Mouse (Mus musculus) v-Abl transformed pro-B cells (cell line): ENCODE measurements around the gene Anp32e.

ENCODE experiments used
- in situ Hi-C, 2 experiments: fragments of 400-800 bp; cut with MboI; formaldehyde crosslinking; loops; one replicate each; pipeline ENCODE4 v1.15.1; 2025; ENCODE audit not compliant: unreplicated experiment in 2 of 2

The Anp32e gene

GRCm38 (mm10) chr3:95934448-95934847, 5.4 kb downstream of the Anp32e start:
- in situ Hi-C loops, result loop anchor here in 1 of 2 experiments (10.0 kb wide), 1 partner anchor 120 kb away; the partner anchor contains the start of gene Vps45

- in situ Hi-C loops, result loop anchor here in 1 of 2 experiments (10.0 kb wide), 1 partner anchor 117 kb away; the partner anchor contains the start of gene Vps45
These were observed 9.2 kb downstream of the Anp32e start for GRCm38 (mm10) chr3:95938217-95938616.

GRCm38 (mm10) chr3:95938835-95939234, 9.8 kb downstream of the Anp32e start:
- in situ Hi-C loops, result loop anchor here in 1 of 2 experiments (10.0 kb wide), 1 partner anchor 116 kb away; the partner anchor contains the start of gene Vps45

GRCm38 (mm10) chr3:95942749-95943148, 13.7 kb downstream of the Anp32e start:
- in situ Hi-C loops, result no loop called here

- in situ Hi-C loops, result no loop called here
These were observed 14.2 kb downstream of the Anp32e start for GRCm38 (mm10) chr3:95943226-95943625.

GRCm38 (mm10) chr3:95944742-95945141, 15.7 kb downstream of the Anp32e start:
- in situ Hi-C loops, result no loop called here

GRCm38 (mm10) chr3:95945731-95946240, 16.7 kb downstream of the Anp32e start:
- in situ Hi-C loops, result no loop called here

- in situ Hi-C loops, result no loop called here
These were observed 19.3 kb downstream of the Anp32e start for GRCm38 (mm10) chr3:95948325-95948724.

- in situ Hi-C loops, result loop anchor here in 1 of 2 experiments (25.0 kb wide), 1 partner anchor 311 kb away; the partner anchor contains the start of genes Hist2h2bb, Hist2h3b and Hist2h4
These were observed 21.9 kb downstream of the Anp32e start for GRCm38 (mm10) chr3:95950763-95951551.

GRCm38 (mm10) chr3:95951566-95951965, 22.5 kb downstream of the Anp32e start:
- in situ Hi-C loops, result loop anchor here in 1 of 2 experiments (25.0 kb wide), 1 partner anchor 311 kb away; the partner anchor contains the start of genes Hist2h2bb, Hist2h3b and Hist2h4

- in situ Hi-C loops, result loop anchor here in 1 of 2 experiments (25.0 kb wide), 1 partner anchor 309 kb away; the partner anchor contains the start of genes Hist2h2bb, Hist2h3b and Hist2h4
These were observed 24.0 kb downstream of the Anp32e start for GRCm38 (mm10) chr3:95953023-95953422.

GRCm38 (mm10) chr3:95953522-95953921, 24.5 kb downstream of the Anp32e start:
- in situ Hi-C loops, result loop anchor here in 1 of 2 experiments (25.0 kb wide), 1 partner anchor 309 kb away; the partner anchor contains the start of genes Hist2h2bb, Hist2h3b and Hist2h4

GRCm38 (mm10) chr3:95954648-95955173, 25.7 kb downstream of the Anp32e start:
- in situ Hi-C loops, result loop anchor here in 1 of 2 experiments (25.0 kb wide), 1 partner anchor 308 kb away; the partner anchor contains the start of genes Hist2h2bb, Hist2h3b and Hist2h4

GRCm38 (mm10) chr3:95955318-95955717, 26.3 kb downstream of the Anp32e start:
- in situ Hi-C loops, result loop anchor here in 1 of 2 experiments (25.0 kb wide), 1 partner anchor 307 kb away; the partner anchor contains the start of genes Hist2h2bb, Hist2h3b and Hist2h4

GRCm38 (mm10) chr3:95957359-95958148, 28.5 kb downstream of the Anp32e start:
- in situ Hi-C loops, result loop anchor here in 1 of 2 experiments (25.0 kb wide), 1 partner anchor 305 kb away; the partner anchor contains the start of genes Hist2h2bb, Hist2h3b and Hist2h4

GRCm38 (mm10) chr3:95959082-95959481, 30.0 kb downstream of the Anp32e start:
- in situ Hi-C loops, result loop anchor here in 1 of 2 experiments (25.0 kb wide), 1 partner anchor 303 kb away; the partner anchor contains the start of genes Hist2h2bb, Hist2h3b and Hist2h4

GRCm38 (mm10) chr3:95959807-95960206, 30.8 kb downstream of the Anp32e start:
- in situ Hi-C loops, result loop anchor here (5.0 to 25.0 kb wide), 6 partner anchors 78 to 302 kb away; partner anchors contain the start of genes Ciart (in 1 of the 2), Hist2h2bb (in 1 of the 2), Hist2h3b (in 1 of the 2) and Hist2h4 (in 1 of the 2)

GRCm38 (mm10) chr3:95962182-95962581, 33.1 kb downstream of the Anp32e start:
- in situ Hi-C loops, result loop anchor here (5.0 to 25.0 kb wide), 6 partner anchors 80 to 300 kb away; partner anchors contain the start of genes Ciart (in 1 of the 2), Hist2h2bb (in 1 of the 2), Hist2h3b (in 1 of the 2) and Hist2h4 (in 1 of the 2)

GRCm38 (mm10) chr3:95963230-95963629, 34.2 kb downstream of the Anp32e start:
- in situ Hi-C loops, result loop anchor here (5.0 to 25.0 kb wide), 6 partner anchors 81 to 299 kb away; partner anchors contain the start of genes Ciart (in 1 of the 2), Hist2h2bb (in 1 of the 2), Hist2h3b (in 1 of the 2) and Hist2h4 (in 1 of the 2)
